Mouse (Mus musculus): Measurements from ENCODE around the gene Nup85. TPM values are rescaled to one million over a fixed set of nuclear protein-coding genes. Genes with fewer than 3 reads are reported as not detected.

Gene Nup85
- 42.1 TPM for polyA plus RNA-seq (2014; fragmentation: Illumina TruSeq; extraction: RNeasy Lipid Tissue Mini Kit (QIAGEN cat#74804); ENCODE audit: low read depth, low replicate concordance)

GRCm38 (mm10) chr11:115564064-115564809, at the start of gene Nup85:
Gene Nup85 (plus strand): TSS chr11:115564434.

GRCm38 (mm10) chr11:115536038-115536681, 28.1 kb upstream of the Nup85 start, which contains the start of gene Sumo2:
Gene Sumo2 (minus strand): TSS chr11:115536276.

GRCm38 (mm10) chr11:115603476-115604303, 39.5 kb downstream of the Nup85 start, which contains the start of the genes Mrps7 and Gga3:
Gene Mrps7 (plus strand): TSS chr11:115603925.
Gene Gga3 (minus strand): TSS chr11:115604051.

GRCm38 (mm10) chr11:115612410-115613137, 48.3 kb downstream of the Nup85 start, which contains the start of gene Mif4gd:
Gene Mif4gd (minus strand): TSS chr11:115612969.

GRCm38 (mm10) chr11:115627705-115628464, 63.7 kb downstream of the Nup85 start, which contains the start of gene Slc25a19:
Gene Slc25a19 (minus strand): TSS chr11:115628295.

Other genes starting within 250 kb of the Nup85 start
- not detected for gene Ush1g, start 242.4 kb upstream of the Nup85 start, polyA plus RNA-seq (2014; fragmentation: Illumina TruSeq; extraction: RNeasy Lipid Tissue Mini Kit (QIAGEN cat#74804); ENCODE audit: low read depth, low replicate concordance)
- gene Otop3, start 229.7 kb upstream of the Nup85 start, polyA plus RNA-seq (2014; fragmentation: Illumina TruSeq; extraction: RNeasy Lipid Tissue Mini Kit (QIAGEN cat#74804); ENCODE audit: low read depth, low replicate concordance): not detected
- 6.2 TPM for gene Hid1, start 196.7 kb upstream of the Nup85 start, polyA plus RNA-seq (2014; fragmentation: Illumina TruSeq; extraction: RNeasy Lipid Tissue Mini Kit (QIAGEN cat#74804); ENCODE audit: low read depth, low replicate concordance)
- gene Cdr2l, start 182.5 kb upstream of the Nup85 start, polyA plus RNA-seq (2014; fragmentation: Illumina TruSeq; extraction: RNeasy Lipid Tissue Mini Kit (QIAGEN cat#74804); ENCODE audit: low read depth, low replicate concordance): 4.8 TPM
- gene Mrpl58, start 160.7 kb upstream of the Nup85 start, polyA plus RNA-seq (2014; fragmentation: Illumina TruSeq; extraction: RNeasy Lipid Tissue Mini Kit (QIAGEN cat#74804); ENCODE audit: low read depth, low replicate concordance): 17.7 TPM
- gene Atp5h, start 144.5 kb upstream of the Nup85 start, polyA plus RNA-seq (2014; fragmentation: Illumina TruSeq; extraction: RNeasy Lipid Tissue Mini Kit (QIAGEN cat#74804); ENCODE audit: low read depth, low replicate concordance): 611 TPM
- gene Kctd2, start 144.3 kb upstream of the Nup85 start, polyA plus RNA-seq (2014; fragmentation: Illumina TruSeq; extraction: RNeasy Lipid Tissue Mini Kit (QIAGEN cat#74804); ENCODE audit: low read depth, low replicate concordance): 64.0 TPM
- gene Trim80, start 123.9 kb upstream of the Nup85 start, polyA plus RNA-seq (2014; fragmentation: Illumina TruSeq; extraction: RNeasy Lipid Tissue Mini Kit (QIAGEN cat#74804); ENCODE audit: low read depth, low replicate concordance): not detected
- not detected for gene Slc16a5, start 102.0 kb upstream of the Nup85 start, polyA plus RNA-seq (2014; fragmentation: Illumina TruSeq; extraction: RNeasy Lipid Tissue Mini Kit (QIAGEN cat#74804); ENCODE audit: low read depth, low replicate concordance)
- gene Armc7, start 88.8 kb upstream of the Nup85 start, polyA plus RNA-seq (2014; fragmentation: Illumina TruSeq; extraction: RNeasy Lipid Tissue Mini Kit (QIAGEN cat#74804); ENCODE audit: low read depth, low replicate concordance): 0.82 TPM
- 4.6 TPM for gene Nt5c, start 72.6 kb upstream of the Nup85 start, polyA plus RNA-seq (2014; fragmentation: Illumina TruSeq; extraction: RNeasy Lipid Tissue Mini Kit (QIAGEN cat#74804); ENCODE audit: low read depth, low replicate concordance)
- gene Jpt1, start 50.0 kb upstream of the Nup85 start, polyA plus RNA-seq (2014; fragmentation: Illumina TruSeq; extraction: RNeasy Lipid Tissue Mini Kit (QIAGEN cat#74804); ENCODE audit: low read depth, low replicate concordance): 14.9 TPM
- gene Sumo2, start 28.2 kb upstream of the Nup85 start, polyA plus RNA-seq (2014; fragmentation: Illumina TruSeq; extraction: RNeasy Lipid Tissue Mini Kit (QIAGEN cat#74804); ENCODE audit: low read depth, low replicate concordance): 1,647 TPM
- gene Mrps7, start 39.5 kb downstream of the Nup85 start, polyA plus RNA-seq (2014; fragmentation: Illumina TruSeq; extraction: RNeasy Lipid Tissue Mini Kit (QIAGEN cat#74804); ENCODE audit: low read depth, low replicate concordance): 8.8 TPM
- gene Gga3, start 39.6 kb downstream of the Nup85 start, polyA plus RNA-seq (2014; fragmentation: Illumina TruSeq; extraction: RNeasy Lipid Tissue Mini Kit (QIAGEN cat#74804); ENCODE audit: low read depth, low replicate concordance): 3.3 TPM
- 54.5 TPM for gene Mif4gd, start 48.5 kb downstream of the Nup85 start, polyA plus RNA-seq (2014; fragmentation: Illumina TruSeq; extraction: RNeasy Lipid Tissue Mini Kit (QIAGEN cat#74804); ENCODE audit: low read depth, low replicate concordance)
- 6.1 TPM for gene Slc25a19, start 63.9 kb downstream of the Nup85 start, polyA plus RNA-seq (2014; fragmentation: Illumina TruSeq; extraction: RNeasy Lipid Tissue Mini Kit (QIAGEN cat#74804); ENCODE audit: low read depth, low replicate concordance)
- gene Grb2, start 144.2 kb downstream of the Nup85 start, polyA plus RNA-seq (2014; fragmentation: Illumina TruSeq; extraction: RNeasy Lipid Tissue Mini Kit (QIAGEN cat#74804); ENCODE audit: low read depth, low replicate concordance): 160 TPM
- 1.3 TPM for gene Tmem94, start 201.0 kb downstream of the Nup85 start, polyA plus RNA-seq (2014; fragmentation: Illumina TruSeq; extraction: RNeasy Lipid Tissue Mini Kit (QIAGEN cat#74804); ENCODE audit: low read depth, low replicate concordance)
- gene Caskin2, start 249.2 kb downstream of the Nup85 start, polyA plus RNA-seq (2014; fragmentation: Illumina TruSeq; extraction: RNeasy Lipid Tissue Mini Kit (QIAGEN cat#74804); ENCODE audit: low read depth, low replicate concordance): 1.2 TPM

All from adrenal gland, adult 10 weeks (tissue).